Mouse (Mus musculus) spleen, postnatal 36 days (tissue): ENCODE results near the gene Crim1.

Experiments
- DNase-seq, 2 experiments: peaks; one replicate each; pipeline ENCODE4 v3.0.0; 2022; ENCODE audit warnings: low spot score in 2 of 2, mixed read lengths in 1 of 2

Crim1 gene

DNA sequence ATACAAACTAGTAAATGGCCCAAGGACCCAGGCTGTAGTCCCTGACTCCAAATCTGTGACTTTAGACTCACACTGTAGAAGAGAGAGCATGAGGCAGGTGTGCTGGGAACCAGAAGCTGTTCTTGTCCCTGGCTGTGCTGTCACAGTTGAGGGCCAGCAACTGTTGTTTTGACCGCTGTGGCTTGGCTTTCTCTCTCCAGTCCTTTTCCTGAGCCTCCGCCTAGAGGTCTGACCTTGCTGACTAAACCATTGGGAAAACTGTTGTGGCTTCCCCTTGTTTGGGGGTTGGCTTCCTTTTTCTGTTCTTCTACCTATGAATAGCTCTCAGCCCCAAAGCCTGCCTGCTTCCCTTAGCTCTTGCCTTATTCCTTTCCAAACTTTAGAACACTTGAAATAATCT is 126.3 kb downstream of the Crim1 start:
- no peak for DNase-seq

DNA sequence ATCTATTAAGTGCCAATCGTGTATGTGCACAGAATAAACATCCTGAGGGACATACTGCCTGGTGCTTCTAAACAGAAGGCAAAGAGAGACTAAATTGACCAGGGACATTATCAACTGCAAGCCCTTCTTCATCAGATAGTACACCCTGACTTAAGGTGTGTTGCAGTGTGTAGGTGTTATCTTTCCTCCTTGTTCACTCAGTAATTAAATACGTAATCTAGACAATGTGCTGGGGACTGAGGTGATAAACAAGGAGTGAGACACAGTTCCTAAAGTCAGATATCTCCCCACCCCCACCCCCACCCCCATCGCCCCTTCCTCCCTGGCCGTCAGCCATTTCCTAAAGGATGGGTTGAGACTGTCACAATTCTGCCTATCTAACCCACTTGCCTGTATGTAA is 127.1 kb downstream of the Crim1 start:
- no peak for DNase-seq

DNA sequence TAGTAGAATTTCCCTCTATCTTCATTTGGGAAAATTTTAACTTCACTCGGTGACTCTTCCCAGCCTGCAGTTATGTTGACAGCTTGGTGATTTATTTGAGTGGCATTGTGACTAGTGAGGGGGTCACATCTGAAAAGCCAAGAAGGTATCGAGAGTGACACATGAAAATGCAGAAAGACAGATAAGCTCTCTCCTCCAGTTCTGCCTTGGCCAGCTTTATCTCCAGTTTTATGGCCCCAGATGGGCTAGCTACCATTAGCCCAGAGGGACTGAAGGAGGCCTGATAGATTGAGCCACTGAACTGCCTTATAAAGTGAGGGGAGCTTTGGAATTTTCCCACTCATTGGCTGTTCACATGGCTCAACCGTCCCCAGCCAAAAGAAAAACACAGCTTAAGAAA is 128.2 kb downstream of the Crim1 start:
- peak in 1 of 2 experiments; percentile 8 for DNase-seq

DNA sequence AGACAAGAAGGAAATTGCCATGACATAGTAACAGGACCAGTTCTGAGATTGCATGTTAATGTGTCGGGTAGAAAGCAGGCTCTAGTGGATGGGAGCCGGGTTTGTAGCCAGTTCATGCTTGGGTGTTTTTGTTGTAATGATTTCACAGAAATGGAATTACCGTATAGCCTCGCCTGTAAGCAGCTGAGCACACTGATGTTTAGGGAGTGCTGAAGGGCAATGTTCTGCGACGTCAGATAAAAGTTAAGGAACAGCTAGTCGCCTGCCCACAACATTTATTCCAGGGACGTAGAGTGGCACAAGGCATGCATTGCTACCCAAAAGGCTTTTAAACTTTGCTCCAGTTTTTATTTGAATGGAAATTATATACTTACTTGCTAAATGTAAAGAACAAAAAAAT is 131.4 kb downstream of the Crim1 start:
- no peak for DNase-seq

DNA sequence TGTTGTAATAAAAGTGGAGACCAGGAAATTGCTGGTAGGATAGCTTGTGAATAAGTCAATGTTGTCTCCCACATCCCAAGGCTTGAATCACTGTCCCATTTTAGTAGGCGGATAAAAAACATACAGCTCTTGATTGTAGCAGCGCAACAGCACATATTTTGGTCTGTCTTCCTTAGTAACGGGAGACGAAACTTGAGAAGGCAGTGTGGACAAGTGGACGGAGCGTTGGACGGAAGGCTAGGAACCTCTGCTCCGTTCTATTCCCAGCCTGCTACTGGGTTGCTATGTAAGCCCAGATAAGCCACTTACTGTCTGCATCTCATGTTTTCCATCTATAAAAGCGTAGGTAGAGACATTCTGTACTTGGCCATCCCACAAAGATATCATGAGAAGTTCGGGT is 133.2 kb downstream of the Crim1 start:
- DNase-seq = no peak

DNA sequence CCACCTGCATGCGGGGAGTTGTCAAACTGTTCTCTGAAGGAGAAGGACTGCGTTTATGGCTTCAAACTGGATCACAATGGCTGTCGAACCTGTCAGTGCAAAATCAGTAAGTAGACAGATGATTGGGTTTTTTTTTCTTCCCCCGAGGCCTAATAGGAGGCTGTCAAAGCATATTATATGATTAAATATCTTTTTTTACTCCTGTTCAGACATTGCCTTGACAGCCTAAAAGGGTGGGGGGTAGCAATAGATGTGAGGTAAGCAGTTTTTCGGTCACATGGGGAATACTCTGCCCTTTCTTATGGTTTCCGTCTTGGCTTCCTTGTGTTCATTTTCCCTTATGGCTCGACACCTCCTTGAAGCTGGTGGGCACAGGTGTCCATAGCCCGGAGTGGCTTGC is 135.2 kb downstream of the Crim1 start:
- DNase-seq = no peak

DNA sequence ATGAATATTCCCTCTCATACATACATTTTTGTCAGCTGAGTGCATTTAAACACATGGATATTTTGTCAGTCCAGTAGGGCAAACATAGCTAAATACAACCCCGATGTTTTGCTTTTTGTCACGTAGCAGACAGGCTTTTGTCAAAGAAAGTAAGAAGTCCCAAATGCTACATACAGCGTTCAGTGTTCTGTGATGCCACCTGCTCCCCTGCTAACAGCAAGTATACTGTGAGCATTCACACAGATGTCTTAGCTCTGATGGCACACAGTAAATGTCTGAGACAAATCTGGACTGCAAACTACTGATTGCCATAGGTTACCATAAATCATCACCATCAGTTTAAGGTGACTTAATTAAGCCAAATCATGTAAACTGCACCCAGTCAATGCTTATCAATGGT is 143.6 kb downstream of the Crim1 start:
- no peak for DNase-seq

DNA sequence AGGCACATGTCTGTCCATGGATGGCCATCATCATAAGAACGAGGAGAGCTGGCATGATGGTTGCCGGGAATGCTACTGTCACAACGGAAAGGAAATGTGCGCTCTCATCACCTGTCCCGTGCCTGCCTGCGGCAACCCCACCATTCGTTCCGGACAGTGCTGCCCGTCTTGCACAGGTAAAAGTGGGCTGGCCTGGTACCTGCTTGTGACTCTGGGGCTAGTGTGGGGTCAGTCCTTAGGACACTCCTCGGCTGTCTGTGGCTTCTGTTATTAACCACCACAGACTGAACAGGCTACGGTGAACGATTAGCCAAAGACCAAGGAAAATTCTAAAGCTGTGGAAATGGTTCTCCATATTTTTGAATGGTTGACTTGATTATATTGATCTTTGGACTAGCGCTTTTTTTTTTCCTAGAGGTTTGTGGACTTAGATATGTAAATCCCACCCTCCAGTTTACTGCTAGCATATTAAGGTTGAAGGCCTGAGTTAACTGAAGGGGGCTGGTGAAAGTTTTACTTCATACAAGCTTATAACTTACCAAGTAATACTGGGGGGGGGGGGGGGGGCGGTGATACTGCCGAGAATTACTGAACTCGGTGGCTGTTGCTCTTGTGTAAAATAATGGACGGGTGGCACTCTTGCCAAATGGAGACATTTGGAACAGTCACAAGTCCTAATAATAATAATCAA is 147.2 kb downstream of the Crim1 start:
- DNase-seq = no peak

DNA sequence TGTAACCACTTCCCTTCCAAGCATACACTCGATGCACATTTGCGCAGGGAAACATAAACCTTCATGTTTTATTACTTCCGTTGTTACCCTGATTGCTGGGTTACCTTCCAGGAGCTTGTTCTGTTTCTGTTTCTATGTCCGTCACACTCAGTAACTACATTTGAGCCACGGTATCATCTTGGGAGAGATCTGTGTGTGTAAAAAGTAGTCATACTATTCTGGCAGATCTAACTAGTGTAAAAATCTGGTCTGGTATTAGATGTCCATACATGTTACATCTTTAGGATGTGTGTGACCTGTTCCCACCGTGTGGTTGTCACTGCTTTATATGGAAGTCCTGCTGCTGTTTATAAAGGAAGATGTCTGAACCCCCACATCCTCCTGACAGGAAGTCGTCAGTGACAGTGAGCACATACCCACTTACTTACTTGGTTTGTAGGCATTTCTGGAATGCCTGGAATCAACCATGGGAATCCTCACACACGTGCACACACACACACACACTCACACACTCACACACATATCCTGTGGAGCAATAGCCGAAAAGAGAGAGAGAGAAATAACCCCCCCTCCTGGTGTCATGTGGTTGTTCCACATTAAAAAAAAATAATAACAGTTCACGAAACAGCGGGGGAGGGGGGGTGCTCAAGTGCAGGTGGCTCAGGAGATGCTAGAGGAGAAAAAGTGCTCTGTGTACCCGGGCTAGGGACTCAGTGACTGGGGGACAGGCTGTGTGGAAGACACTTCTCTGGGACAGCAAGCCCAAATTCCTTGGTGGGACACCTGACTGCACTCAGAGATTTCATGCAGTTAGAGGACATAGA is 151.8 kb downstream of the Crim1 start:
- peak; percentile 31 to 48 for DNase-seq

DNA sequence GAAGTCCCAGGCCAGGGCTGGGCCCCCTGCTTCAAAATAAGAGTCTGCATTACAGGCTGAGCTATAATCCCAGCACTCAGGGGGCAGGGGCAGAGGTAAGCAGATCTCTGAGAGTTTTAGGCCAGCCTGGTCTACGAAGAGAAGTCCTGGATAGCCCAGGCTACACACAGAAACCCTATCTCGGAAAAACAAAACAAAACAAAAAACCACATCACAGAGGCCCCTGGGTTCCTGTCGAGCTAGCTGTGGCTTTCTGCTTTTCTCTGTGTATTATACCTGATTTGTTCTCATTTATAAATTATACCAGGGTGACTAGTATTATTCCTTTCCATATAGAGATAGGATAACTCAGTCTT is 152.4 kb downstream of the Crim1 start:
- no peak for DNase-seq

DNA sequence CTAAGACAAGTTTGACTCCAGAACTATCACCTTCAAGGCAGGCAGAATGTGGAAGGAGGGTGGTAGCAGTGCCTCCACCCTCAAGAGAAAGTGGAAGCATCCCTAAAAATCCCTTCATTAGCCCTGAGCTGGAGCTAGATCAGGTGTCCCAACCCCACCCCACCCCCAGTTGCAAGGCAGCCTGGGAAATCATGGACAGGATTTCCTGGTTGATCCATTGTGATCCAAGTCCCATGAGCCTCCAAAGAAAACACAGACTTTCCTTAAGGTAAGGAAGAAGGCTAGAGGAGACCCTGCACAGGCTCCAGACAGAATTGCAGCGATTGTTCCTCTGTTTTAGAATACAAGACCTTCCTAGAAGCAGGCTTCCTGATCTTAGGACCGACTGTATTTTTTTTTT is 154.4 kb downstream of the Crim1 start:
- no peak for DNase-seq

DNA sequence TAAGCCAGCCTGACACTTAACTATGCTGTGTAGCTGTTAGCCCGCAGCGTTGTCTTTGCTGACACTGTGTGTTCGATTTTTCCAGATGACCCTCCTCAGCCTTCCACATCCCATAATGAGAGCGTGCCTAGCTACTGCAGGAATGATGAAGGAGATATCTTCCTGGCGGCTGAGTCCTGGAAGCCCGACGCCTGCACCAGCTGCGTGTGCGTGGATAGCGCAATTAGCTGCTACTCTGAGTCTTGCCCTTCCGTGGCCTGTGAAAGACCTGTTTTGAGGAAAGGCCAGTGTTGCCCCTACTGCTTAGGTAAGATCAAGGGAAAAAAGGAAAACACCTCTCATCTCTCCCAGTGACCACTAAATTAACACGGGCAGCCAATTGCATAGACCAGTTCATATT is 154.8 kb downstream of the Crim1 start:
- DNase-seq = no peak

DNA sequence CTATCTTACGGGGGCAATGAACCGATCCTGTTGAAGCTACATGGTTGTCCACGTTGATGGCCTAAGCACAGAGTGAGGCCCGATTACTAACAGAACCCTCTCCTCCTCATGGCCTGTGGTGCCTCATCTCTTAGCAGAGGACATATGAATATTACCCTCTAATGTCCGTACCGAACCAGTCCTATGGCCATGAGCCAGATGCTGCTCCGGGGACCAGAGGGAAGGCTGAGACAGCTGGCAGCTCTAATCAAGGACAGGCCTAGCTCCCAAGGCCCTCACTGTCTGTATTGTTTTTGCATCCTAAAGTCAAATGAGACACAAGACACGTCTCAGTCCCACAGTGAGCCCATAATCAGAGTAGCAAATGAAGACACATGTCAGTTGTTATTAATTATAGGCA is 155.6 kb downstream of the Crim1 start:
- no peak for DNase-seq

DNA sequence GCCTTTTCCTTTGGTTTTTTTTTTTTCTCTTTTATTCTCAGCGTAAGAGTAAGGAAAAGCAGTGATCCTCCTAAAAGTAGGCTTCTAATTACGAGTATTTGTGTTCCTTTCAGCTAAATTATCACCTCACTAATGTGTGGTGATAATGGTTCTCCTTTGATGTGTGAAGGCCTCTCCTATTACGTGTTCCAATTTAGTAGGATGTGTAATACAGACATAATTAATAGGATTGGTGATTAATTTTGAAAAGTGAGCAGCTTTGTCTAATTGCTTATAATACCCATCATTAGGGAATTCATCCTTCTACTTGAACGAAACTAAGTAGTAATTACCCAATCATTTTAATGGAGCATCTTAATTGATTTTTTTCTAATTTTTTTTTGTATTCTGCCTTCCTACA is 157.7 kb downstream of the Crim1 start:
- DNase-seq = no peak

DNA sequence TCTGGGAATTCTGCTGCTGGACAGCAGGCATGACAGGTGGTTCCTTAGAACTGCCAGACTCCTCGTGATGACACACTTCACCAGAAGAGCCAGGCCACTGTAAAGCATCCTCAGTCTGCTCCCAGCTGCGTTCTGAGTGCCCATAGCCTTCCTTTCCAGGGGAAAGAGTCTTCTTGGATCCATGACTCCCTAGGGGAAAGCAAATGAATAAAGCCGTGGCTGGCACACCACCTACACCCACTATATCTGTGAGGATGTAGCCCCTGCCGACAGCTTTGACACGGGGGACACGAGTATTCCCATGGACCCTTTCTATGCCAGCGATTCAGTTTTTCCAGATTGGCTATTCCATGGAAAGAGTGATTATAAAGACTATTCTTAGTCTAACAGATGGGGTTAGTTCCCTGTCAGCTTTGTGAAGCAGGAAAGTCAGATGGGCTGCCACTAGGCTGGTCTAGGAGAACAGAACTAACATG is 158.2 kb downstream of the Crim1 start:
- DNase-seq = no peak

DNA sequence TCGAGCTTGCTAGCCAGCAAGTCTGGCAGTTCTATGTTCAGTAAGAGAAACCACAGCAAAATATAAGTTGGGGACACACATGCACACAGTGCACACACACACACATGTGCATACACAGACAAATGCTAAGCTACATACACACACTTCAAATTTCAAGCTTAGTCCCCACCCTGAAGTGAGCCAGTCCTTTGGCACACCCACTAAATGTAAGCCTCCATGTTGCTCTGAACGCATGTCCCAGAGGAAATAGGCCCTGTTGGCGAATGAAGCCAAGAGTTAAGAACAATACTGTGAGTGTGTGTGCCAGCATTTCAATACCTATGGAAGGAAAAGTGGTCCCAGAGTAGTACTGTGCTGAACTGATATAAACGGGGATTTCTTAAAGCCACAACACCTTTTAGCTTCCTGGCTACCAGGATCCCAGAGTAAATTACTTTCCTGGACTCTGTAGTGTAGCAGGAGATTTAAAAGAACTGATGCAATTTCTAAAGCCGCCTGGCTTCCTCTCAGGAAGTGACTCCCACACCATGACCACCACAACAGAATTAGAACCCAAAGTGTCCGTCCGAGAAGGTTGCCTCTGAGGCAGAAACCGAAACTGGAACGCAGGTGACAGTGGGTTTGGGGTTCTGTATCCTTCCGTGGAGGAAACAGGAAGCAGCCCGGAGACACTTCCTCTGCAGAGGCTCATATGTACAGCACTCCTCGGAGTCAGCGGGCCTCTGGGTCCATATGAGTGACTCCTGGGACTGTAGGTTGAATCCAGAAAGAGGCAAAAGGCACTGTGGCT is 162.1 kb downstream of the Crim1 start:
- peak; percentile 83 to 85 for DNase-seq

DNA sequence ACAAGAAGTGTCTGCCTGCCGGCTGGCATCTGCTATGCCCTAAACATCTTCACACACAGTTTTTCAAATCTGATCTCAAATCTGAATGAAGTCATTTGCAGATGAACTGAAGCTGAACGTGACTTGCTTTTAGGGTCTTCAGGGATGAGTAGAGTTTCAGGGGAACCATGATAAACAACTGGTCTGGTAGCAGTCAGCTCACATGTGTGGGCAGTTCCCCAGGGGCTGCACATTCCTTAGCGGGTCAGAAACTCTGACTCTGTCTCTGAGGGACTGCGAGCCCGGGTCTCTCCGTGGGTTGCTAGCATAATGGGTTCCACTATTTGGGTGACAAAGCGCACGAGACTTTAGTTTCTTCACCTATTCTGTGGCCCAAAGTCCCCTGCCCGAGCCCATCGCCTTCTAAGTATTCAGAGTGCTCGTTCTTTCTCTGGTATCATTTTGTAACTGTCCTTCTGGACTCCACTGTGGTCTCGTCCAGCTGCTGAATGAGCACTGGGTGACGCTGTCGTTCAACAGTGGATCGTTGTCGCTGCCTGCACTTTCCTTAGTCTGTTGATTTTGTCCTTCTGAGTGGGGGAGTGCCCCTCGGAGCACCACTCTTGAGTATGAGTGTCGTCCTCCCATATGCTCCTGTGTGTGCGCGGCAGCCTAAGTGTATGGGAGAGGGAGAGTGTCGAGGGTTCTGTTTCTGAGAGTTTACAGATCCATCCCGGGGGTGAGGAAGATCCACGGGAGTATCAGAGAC is 164.7 kb downstream of the Crim1 start:
- DNase-seq = peak in 1 of 2 experiments; percentile 19

DNA sequence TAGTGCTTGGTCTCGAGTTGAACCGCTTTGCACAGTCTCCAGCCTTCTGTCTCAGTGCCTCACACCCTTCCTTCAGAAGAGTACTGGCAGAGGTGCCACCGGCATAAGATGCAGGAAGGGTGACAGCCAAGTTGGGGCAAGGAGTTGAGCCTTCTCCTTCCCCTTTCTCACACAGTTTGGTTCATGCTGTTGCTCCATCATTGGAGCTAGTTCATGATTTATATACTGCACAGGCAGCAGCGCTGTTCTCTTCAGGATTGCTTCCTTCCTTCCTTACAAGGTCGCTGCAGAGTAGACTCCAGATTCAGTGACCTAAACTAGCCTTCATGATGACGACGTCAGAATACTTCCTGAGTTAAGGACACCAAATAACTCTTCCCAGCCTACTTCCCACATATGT is 166.0 kb downstream of the Crim1 start:
- DNase-seq = no peak

DNA sequence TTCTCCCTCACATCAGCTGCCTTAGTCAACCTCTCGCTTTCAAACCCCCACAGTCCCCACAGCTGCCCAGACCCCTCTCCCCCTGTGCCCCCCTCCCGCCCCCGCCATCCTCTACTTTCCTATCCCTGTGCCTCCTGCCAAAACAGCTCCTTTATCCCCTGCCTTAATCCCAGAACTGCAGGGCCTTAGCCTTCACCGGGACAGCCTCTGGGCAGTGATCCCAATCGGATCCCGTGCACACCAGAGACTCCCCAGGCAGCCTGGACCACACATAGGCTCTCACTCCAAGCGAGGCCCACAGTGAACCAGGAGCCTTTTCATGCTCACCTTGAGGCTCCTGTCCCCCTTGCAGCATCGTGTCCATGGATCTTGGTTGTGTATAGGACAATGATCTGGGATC is 168.4 kb downstream of the Crim1 start:
- no peak for DNase-seq

DNA sequence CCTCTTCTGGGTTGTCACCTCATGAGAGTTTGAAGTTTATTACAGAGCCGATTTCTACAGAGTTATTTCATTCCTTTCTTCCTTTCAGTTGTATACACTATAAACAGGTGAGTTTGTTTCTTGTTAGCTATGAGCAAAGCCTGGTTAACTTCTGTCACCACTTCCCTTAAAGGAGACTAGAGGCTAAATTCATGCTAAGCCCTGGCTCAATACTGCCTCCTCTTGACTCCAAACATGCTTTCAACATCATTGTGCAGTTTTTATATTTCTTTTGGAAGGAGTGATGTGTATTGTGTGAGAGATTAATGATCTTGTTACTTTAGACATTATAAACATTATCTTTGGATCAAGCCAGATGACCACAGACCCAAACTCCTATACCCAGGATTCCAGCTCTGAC is 170.4 kb downstream of the Crim1 start:
- peak in 1 of 2 experiments; percentile 22 for DNase-seq

DNA sequence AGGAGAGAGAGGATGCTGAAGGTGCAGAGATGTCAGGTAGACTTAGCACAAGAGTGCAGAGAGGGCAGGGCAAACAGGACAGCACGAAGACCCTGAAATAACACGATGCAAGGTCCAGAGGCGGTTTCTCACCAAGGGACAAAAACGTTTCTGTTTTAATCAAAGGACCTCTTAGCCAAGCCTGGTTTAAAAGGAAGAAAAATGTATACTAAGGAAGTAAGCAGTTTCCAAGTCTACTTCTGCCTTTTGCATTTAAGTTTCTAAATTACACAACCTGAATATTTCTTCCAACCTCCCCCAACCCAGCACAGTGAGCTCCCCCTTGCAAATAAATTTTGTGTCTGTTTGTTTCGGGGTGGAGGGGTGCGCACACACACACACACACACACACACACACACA is 173.1 kb downstream of the Crim1 start:
- DNase-seq = no peak

DNA sequence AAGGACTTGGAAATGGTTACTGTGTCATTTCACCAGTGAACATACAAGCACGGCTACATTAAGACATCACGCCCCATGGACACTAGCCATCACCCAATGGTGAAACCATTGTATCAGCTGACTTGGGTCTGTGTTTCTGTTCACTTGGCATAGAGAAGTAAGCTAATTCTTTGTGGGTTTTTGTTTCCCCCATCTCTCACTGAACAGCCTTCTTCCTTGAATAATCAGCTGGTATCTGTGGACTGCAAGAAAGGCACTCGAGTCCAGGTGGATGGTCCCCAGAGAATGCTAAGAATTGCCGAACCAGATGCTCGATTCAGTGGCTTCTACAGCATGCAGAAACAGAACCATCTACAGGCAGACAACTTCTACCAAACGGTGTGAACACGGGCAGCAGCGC is 173.8 kb downstream of the Crim1 start:
- no peak for DNase-seq
